Mouse (Mus musculus) layer of hippocampus, postnatal 10 days (tissue): ENCODE data around the gene Rusc1. TPM values are rescaled to one million over a fixed set of nuclear protein-coding genes. Genes with fewer than 3 reads are reported as not detected.

Experiments
- DNase-seq, 2 experiments: peaks; one replicate each; pipeline ENCODE4 v3.0.0; 2021; ENCODE audit warnings: low spot score in 2 of 2
- long read RNA-seq: library from polyadenylated mRNA; stranded (forward); transcript quantifications from one replicate; pipeline ENCODE4 v2.0.0, GENCODE M21; 2023
- total RNA-seq, 2 experiments: library from RNA; stranded (reverse); gene quantifications; 2 replicates each; pipeline ENCODE4 v1.2.3; 2021

Rusc1 gene
- total RNA-seq: 100 to 1,000 TPM; 164 to 173 TPM
- long read RNA-seq, transcript Rusc1-201 (10 exons, 3,316 nt): major isoform, 74 of 133 reads
- long read RNA-seq, partial matches to known transcripts: 43 of 133 reads
- long read RNA-seq, other reads (novel, unspliced or antisense): 12 of 133 reads

DNA sequence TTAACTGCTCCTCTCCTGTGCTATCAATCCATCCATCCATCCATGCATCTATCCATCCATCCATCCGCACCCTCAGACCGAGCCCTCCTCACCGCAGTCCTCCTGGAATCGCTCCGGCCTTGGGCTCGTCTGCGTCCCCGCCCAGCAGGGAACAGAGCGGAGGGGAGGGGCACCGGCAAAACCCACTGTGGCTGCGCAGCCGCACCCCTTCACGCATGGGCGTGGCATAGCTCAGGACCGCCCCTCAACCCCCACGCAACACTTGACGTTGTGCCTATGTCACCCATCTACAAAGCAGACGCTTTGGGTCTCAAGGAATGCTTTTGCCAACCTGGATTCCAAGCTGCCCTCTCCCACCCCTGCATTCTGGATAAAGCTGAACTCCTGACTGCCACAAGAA lies at the start of gene Rusc1:
Gene Rusc1, minus strand, starts transcription at position 137 of the 400 bp plus-strand sequence.
- peak; percentile 86 to 92 for DNase-seq

DNA sequence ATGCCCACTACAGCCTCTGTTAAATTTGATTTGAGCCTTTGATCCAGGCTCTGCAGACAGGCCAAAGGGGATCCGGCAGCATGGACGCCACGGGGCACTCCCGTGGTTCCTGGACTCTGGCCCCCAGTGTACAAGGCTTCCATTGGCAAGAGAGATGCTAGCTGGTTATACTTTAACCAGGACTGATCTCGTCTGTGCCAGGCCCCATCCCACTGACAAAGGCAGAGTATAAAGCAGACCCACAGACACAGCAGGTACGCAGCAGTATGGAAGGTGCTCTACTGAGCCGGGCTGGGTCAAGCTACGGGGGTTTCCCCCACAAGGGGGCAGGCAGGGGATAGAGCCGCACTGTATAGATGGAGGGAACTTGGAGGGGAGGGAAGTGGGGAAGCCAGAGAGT lies 43.3 kb upstream of the Rusc1 start:
- DNase-seq: no peak

DNA sequence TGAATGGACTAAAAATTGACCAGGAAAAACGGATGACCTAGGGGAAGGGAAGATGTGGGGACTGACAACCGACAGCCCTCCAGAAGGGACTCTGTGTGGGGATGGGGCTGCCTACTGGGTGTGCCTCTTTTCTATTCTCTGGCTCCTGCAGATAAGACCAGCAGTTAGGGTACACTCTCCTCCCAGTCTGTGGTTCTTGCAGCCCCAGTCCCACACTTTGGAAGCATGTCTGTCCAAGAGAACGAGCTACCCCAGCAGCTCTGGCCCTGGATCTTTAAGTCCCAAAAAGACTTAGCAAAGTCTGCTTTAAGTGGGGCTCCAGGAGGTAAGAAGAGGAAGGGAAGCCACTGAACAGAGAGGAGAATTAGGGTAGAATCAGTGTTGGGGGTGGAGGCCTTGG lies 42.8 kb upstream of the Rusc1 start, which contains the start of gene Pklr:
Gene Pklr, plus strand, starts transcription at position 185 of the 400 bp plus-strand sequence.
- no peak for DNase-seq

DNA sequence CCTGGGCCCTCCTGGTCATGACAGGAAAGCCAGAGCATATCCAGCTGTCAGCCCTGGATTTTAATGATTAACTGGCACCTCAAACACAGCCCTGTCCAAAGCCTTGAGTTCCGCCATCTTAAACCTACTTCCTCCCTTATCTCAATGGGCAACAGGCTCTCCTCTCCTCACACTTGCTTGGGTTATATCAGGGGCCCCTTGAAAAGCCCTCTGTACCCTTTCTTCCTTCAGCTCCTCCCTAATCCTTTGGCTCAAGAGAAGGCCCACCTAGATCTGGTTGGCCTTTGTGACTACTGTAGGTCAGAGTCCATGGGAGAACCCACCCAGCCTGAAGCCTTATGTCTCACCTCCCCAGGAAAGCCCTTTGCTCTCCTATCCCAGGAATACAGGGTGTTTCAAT lies 40.6 kb upstream of the Rusc1 start:
- no peak for DNase-seq

DNA sequence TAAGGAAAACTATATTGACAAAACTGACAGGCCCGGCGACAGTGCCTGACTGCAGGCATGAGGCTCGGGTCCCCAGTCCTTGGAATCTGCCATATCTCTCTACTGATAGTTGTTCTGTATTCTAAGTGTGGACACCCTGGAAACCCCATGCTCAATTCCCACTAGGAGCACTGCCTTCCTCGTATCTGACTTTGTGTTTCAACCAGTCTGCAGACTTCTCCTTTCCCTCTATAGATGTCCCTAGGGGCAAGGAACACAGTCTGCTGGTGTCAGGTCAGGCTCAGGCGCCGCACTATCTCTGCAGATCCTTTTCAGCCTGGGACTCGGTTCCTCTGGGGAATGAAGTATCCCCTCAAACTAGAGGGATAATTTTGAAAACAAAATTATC lies 39.9 kb upstream of the Rusc1 start:
- no peak for DNase-seq

DNA sequence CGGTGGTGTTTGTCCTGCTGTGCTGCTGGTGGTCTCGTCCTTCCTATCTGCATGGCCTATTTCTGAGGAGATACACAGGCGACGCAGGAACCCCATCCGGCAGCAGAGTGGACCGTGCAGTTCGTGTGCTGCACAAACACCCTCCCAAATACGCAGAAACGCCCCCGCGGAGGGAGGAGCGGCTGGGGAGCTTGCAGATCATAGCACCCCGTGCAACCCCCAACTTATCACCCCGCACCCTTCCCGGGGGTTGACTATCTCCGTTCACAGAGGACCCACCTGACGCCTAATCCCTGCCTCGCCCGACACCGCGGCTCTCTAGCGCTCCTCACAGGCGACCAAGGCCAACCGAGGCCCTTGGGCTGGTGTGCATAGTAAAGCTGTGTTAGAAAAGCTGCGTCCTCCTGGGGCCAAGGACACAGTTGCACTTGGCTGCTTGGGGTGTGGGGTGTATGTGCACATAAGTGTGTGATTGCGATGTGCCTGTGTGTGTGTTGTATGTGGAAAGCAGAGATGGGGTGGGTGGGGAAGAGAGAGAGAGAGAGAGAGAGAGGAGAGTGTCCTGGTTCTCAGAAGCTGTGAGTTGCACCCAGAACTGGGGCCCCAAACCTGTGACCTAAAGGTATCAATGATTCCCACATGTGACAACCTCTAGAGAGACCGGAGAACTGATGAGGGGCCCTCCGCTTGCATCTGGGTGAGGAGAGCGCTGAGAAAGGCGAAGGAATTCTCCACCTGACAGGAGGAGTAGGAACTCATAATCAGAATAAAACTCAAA lies 39.4 kb upstream of the Rusc1 start:
- peak; percentile 55 to 72 for DNase-seq

DNA sequence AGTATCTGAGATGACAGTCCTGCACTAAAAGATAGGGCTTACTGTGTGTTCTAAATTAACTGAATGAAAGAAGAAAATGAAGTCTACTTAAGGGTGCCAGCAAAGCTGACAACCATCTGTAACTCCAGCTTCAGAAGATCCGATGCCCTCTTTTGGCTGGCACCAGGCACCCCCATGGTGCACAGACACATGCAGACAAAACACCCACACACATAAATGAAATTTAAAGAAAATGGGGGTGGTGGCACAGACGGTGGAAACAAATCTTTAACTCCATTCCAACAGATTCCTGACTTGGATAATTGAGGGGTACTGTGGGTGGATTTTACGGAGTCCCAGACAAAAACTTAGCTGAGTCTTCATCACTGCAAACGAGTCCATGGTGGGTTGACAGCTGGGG lies 38.7 kb upstream of the Rusc1 start:
- no peak for DNase-seq

DNA sequence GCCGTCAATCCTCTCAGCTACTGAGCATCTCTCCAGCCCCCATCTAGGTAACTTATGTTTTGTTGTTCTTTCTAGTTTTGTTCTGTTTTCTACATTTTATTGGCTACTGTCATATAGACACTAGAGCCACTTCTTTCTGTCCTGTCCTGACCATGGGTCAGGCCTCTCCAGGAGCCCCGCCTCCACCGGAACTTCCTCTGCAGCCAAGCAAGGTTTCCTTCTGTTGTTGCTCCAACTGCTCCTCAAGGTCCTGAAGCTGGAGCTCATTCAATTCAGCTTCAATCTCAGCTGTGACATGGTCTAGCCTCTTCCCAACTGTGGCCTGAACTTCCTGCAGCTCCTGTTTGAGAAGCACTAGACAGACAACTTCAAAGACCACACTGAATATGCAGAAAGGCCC lies 36.8 kb upstream of the Rusc1 start:
- DNase-seq: no peak

DNA sequence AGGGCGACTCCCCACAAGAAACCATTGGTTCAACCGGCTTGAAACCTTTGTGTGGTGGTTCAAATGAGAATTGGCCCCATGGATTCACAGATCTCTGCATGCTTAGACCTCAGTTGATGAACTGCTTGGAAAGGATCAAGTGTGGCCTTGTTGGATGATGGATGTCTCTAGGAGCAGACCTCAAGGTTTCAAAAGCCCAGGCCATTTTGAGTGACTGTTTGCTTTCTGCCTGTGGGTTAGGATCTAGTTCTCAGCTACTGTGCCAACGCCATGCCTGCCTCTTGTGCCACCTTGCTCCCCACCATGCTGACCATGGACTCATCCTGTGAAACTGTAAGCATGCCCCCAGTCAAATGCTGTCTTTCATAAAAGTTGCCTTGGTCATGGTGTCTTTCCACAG lies 32.9 kb upstream of the Rusc1 start:
- DNase-seq: no peak

DNA sequence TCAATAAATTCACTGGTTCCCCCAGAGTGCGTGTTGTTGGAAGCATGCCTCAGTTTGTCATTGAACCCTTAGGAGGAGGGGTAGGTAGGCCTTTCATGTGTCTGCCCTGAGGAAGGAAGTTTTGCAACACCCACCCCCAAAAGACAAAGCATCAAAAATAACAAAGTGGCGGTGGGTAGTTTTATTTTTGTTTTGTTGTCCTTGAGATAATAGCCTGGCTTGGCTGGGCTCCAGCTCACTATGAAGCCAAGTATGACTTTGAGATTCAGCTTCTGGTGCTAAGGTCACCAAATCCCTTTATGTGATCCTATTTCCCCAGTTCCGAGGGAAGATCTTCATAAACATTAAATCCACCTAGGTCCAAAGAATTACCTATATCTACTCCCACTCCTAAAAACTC lies 31.1 kb upstream of the Rusc1 start:
- no peak for DNase-seq

DNA sequence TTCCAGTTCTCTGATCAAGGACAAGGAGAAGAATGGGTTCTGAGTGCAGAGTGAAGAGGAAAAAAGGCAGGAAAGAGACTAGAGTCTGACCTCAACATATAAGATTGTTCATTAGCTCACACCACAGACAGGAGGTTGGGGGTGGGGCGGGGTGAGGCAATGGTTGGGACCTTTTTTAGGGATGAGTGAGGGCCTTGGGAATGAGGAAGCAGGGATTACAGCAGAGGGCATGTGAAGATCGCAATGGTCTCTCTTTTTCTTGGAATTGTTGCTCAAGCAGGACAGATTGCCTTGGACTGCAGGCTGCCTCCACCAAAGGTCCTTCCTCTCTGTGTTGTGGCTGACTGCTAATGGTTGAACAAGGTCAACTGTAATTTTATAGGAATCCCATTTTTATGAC lies 30.2 kb upstream of the Rusc1 start:
- DNase-seq: no peak

DNA sequence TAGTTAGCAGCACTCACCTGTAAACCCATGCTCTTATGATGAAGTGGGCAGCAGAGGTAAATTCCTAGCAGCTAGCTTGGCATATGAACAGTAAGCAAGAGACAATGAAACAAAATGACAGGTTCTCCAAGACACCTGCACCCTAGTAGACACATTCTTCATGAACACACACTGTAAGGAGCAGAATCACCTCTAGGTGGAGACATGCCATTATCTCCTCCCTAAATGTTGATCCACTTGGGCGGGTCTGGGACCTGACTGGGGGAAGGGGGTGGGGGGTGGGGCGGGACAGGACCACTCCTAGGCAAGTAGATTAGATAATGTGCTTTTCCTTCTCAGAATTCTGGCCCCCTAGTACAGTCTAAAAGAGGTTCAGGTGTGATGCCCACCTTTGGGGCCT lies 22.4 kb upstream of the Rusc1 start:
- DNase-seq: no peak

DNA sequence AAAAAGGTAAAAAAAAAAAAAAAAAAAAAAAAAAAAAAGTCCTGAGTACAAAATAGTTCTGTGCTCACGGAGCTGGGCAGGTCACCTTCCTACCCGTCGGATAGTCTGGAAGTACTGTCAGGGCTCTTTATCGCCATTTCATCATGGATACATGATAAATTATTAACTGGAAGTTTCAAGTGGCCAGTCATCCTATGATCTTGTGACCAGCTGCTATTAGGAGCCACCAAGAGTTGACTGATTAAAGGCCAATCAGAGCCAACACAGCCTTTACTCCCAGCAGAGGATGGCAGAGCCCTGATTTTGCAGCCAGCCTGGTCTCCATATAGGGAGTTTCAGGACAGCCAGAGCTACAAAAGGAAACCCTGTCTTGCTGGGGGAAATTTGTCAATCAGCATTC lies 19.9 kb upstream of the Rusc1 start:
- no peak for DNase-seq

DNA sequence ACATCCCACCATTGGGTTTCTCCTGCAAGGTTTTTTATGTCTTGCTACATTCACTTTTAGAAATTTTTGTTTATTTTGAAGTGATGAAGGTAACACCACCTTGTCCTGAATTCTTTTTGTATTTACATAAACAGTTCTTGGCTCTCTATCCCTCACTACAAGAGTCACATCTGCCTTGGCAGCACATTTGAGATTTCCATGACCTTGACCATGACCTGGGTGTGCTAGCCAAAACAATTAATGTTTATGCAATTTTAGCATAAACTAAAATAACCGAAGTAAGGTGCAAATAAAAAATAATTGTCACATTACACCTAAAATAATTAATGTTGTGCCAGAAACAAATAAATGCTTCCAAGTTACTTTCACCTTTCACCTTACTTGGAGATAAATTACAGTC lies 15.0 kb upstream of the Rusc1 start:
- no peak for DNase-seq

DNA sequence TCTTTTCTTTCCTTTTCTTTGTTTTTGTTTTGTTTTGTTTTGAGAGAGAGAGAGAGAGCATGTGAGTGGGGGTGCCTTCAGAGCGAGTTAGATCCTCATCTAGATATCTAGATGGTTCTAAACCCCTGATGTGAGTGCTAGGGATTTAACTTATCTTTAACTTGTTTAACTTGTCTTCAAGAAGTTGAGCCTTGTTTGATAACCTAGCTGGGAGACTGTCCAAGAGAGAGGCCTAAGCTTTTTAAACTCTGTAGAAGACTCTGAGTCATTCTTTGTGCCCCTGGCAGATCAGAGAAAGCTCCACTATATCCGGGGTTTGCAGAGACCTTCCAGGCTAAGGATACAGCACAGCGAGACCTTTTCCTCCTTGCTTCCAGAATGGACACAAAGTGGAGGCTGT lies 14.4 kb upstream of the Rusc1 start:
- DNase-seq: no peak

DNA sequence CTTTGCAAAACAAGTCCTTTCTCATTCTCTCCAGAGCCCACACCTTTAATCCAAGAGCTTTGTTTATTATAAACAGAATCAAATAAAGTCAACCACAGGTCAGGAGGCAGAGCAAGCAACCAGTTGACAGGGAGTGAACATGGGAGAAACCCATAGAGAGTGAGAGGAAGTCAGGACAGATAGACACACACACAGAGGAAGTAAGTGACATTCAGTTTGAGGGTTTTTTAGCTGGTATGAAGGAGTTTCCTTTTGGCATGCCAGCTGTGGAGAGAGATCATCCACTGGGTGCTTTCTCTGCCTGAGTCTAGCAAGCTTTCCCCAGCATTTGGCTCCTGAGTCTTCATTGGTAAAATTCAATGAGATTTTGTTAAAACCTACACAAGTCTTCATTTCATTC lies 13.8 kb upstream of the Rusc1 start:
- no peak for DNase-seq

DNA sequence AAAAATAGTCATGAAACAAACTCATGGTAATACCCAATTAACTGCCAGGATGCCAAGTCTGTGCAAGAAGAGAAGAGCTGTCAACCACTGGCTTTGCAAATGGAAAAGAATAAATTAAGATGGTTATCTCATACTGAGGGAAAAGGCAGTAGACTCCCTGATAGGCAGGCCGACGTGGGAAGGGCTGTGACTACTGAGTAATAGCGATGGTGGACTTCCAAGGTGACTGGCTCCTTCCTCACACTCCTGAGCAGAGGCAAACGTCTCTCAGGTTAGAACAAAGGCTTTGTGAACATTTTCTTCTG lies 10.1 kb upstream of the Rusc1 start:
- no peak for DNase-seq

DNA sequence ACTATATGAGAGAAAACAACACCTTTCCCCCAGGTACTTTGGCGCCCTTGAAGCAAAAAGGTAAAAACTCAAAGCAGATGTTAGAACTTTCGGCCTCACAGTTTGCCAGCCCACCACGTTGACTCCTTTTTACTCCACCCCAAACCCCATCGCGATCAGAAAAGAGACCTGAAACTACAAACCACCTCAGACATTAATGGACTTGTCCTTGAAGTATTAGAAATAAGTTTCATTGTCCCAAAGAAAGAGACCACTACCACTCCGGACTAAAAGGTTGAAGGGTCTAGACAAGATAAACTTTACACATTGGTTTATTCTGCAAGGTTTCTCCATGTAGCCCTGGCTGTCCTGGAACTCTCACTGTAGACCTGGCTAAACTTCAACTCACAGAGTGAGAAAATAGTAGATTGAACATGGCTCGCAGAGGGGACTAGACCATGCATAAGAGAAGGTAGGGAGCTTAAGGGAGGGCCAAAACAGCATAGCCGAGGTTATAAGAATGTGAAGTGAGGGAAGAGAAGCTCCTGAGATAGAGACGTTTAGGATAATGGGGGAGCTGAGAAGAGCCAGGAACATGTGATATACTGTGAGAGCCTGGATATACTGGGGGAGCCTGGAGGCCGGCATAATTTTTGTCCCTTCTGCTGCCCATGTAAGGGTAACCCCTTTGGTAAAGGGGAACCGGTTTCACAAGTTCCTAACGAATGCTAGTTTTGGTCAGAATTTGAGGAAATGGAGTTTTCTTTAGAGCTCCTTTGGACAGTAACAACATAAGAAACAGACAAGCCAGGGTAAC lies 9.6 kb upstream of the Rusc1 start:
- DNase-seq: no peak

DNA sequence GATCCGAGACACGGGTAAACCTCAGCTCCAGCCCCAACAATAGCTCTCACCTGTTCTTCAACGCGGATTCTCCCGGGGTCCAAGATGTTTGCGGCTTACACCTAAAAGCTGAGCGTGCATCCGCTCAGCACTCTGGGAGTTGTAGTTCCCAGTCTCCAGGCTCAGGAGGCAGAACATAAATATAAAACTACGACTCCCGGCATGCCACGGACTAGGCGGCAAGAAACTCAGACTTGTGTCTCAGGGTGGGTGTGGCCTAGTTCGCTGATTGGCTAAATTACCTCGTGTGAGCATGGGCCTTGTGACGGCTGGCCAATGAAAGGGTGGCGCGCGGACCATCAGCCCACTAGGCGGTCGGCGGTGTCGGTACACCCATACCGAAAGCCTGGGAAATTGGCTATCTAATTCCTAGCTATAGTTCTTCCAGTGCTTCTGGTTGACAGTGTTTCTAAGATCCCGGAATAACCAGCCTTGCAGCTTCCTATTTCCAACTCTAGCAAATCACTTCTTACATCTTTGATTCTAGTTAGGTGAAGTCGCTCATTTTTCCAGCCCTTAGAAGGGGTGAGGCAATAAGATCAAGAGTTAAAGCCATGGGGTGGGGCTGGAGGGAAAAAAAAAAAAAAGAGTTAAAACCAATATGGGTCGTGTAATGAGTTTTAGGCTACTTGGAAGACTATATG lies 8.8 kb upstream of the Rusc1 start, which contains the start of gene Fdps:
Gene Fdps, minus strand, starts transcription at position 148 of the 683 bp plus-strand sequence.
- peak; percentile 88 to 93 for DNase-seq

DNA sequence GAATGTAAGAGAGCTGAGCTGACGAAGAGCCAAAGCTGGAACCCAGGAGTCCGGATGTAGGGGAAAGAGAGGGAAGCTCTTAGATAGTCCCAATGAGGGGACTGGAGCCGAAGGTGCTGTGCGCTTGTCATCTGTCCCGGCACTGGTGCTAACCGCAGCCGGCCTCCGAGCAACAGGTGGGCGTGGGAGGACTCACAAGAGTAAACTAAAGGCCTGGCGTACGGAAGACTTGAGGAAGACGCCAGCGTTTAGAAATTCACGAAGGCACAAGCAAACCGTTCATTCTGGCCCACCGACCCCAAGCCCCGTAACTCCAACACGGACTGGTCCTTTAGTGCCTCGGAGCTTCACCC lies 8.3 kb upstream of the Rusc1 start:
- no peak for DNase-seq

DNA sequence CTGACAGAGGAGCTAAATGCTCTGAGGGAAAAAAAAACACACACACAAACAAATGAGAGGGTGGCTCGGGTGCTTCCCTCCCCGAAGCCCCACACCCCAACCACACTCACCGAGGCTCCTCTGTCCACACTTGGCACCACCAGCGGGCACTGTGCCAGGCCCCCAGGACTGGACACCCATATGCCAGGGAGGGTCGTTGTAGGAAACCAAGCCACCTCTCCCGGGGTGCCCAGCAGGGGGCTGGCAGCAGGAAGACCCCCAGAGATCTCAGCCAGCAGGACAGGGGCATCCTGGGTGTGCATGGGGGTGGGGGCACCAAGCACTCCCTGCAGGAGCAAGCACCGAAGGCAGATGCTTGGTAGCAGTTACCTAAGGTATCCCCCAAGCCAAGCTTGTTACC lies 7.7 kb upstream of the Rusc1 start, which contains the start of gene Gm43738:
Gene Gm43738, minus strand, starts transcription at position 289 of the 400 bp plus-strand sequence.
- DNase-seq: peak in 1 of 2 experiments; percentile 49

DNA sequence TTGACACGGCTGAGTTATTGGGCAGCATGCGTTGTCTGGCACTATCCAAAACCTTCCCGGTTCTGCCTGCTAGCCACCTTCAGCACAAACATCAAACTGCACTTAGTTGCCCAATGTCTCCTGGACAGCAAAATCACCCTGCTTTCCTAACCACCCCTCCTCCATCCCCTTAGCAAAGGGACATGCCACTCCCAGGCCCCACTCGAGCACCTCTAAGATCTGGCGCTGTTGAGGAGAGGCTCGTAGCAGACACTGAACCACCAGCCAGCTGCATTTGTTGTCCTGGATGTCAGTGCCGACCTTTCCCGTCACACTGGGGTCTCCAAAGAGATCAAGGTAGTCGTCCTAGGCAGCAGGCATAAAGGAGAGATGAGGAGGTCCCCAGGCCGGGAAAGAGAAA lies 910 bp upstream of the Rusc1 start:
- no peak for DNase-seq
